Mouse (Mus musculus) testis, adult 2 months (tissue): ENCODE data around the gene Olfr745. TPM values are rescaled to one million over a fixed set of nuclear protein-coding genes. Genes with fewer than 3 reads are reported as not detected.

ENCODE experiments used
- H3K27ac ChIP-seq: fragments of 200-500 bp; 2 replicates; pipeline ENCODE4 v1.5.1; 2012; ENCODE audit warnings: low read depth, low read length; ENCODE audit not compliant: control insufficient read depth, insufficient read depth
- H3K27me3 ChIP-seq: fragments of 200-500 bp; 2 replicates; pipeline ENCODE4 v1.6.1; 2012; ENCODE audit warnings: mild to moderate bottlenecking, low read length, moderate library complexity; ENCODE audit not compliant: control insufficient read depth, insufficient read depth
- H3K36me3 ChIP-seq: fragments of 200-500 bp; 2 replicates; pipeline ENCODE4 v1.6.1; 2012; ENCODE audit warnings: mild to moderate bottlenecking, low read length; ENCODE audit not compliant: control insufficient read depth, insufficient read depth
- H3K4me1 ChIP-seq: fragments of 200-500 bp; 2 replicates; pipeline ENCODE4 v1.6.1; 2012; ENCODE audit warnings: low read length; ENCODE audit not compliant: control insufficient read depth, insufficient read depth
- H3K4me3 ChIP-seq: fragments of 200-500 bp; 2 replicates; pipeline ENCODE4 v1.5.1; 2012; ENCODE audit warnings: low read depth, mild to moderate bottlenecking, low read length, moderate library complexity, mixed read lengths; ENCODE audit not compliant: control insufficient read depth
- CTCF ChIP-seq: fragments of 200-500 bp; IDR thresholded peaks from 2 replicates; pipeline ENCODE4 v1.5.1; 2012; ENCODE audit warnings: low read depth, mild to moderate bottlenecking, inconsistent platforms, low read length, moderate library complexity; ENCODE audit not compliant: control insufficient read depth, insufficient read depth, insufficient replicate concordance
- POLR2A ChIP-seq: fragments of 200-500 bp; IDR thresholded peaks from 2 replicates; pipeline ENCODE4 v1.6.1; 2012; ENCODE audit warnings: low read depth, mild to moderate bottlenecking, inconsistent platforms, low read length, moderate library complexity; ENCODE audit not compliant: control insufficient read depth
- polyA plus RNA-seq: library from polyadenylated mRNA; depleted of rRNA; stranded (reverse); fragments of >200 nt; gene quantifications from 2 replicates; pipeline ENCODE4 v1.2.3, GENCODE M21; 2012; rRNA removed

The Olfr745 gene
- polyA plus RNA-seq: not detected in 2 replicates

GRCm38 (mm10) chr14:50639088-50639487 lies at the start of gene Olfr745:
Gene Olfr745 (plus strand): TSS chr14:50639388.
- H3K27me3 ChIP-seq: no peaks in the 10 kb centered on the region
- H3K4me1 ChIP-seq: no peaks in the 10 kb centered on the region
- no peaks in the 10 kb centered on the region for H3K36me3 ChIP-seq
- TF ChIP-seq POLR2A (no peak), CTCF (no peak)
- no peak within 1 kb of the TSS for H3K4me3 ChIP-seq
- no peak within 1 kb of the TSS for H3K27ac ChIP-seq

- no peak within 1 kb of the TSS for H3K27ac ChIP-seq
- H3K36me3 ChIP-seq: no peaks in the 10 kb centered on the region
- H3K4me3 ChIP-seq: no peak within 1 kb of the TSS
- no peaks in the 10 kb centered on the region for H3K4me1 ChIP-seq
- no peak for TF ChIP-seq POLR2A
- H3K27me3 ChIP-seq: no peaks in the 10 kb centered on the region
Observed at GRCm38 (mm10) chr14:50614579-50614978, 24.6 kb upstream of the Olfr745 start, which contains the start of gene Olfr744. Gene Olfr744 (plus strand): TSS chr14:50614879.

- TF ChIP-seq CTCF: no peak
- no peaks in the 10 kb centered on the region for H3K36me3 ChIP-seq
Observed at GRCm38 (mm10) chr14:50646783-50647182, 7.6 kb downstream of the Olfr745 start, which contains the start of gene Olfr746. Gene Olfr746 (plus strand): TSS chr14:50647083.

GRCm38 (mm10) chr14:50693106-50693505 lies 53.9 kb downstream of the Olfr745 start, which contains the start of gene Olfr747:
Gene Olfr747 (minus strand): TSS chr14:50693206.
- TF ChIP-seq POLR2A (no peak), CTCF (no peak)
- Histone ChIP-seq H3K27ac (no peak within 1 kb of the TSS), H3K4me3 (no peak within 1 kb of the TSS), H3K36me3 (no peaks in the 10 kb centered on the region), H3K27me3 (no peaks in the 10 kb centered on the region), H3K4me1 (no peaks in the 10 kb centered on the region)

More at GRCm38 (mm10) chr14:50646783-50647182, 7.6 kb downstream of the Olfr745 start, which contains the start of gene Olfr746:
- Histone ChIP-seq H3K4me1 (no peaks in the 10 kb centered on the region), H3K27ac (no peak within 1 kb of the TSS), H3K27me3 (no peaks in the 10 kb centered on the region), H3K4me3 (no peak within 1 kb of the TSS)

Other genes starting within 250 kb of the Olfr745 start
- gene Olfr738, start 231.8 kb upstream of the Olfr745 start, polyA plus RNA-seq: 0.11 TPM in 1 of 2 replicates, not detected in the other
- gene Olfr739, start 220.8 kb upstream of the Olfr745 start, polyA plus RNA-seq: not detected in 2 replicates
- not detected in 2 replicates for gene Olfr740, start 193.8 kb upstream of the Olfr745 start, polyA plus RNA-seq
- not detected in 2 replicates for gene Olfr741, start 166.7 kb upstream of the Olfr745 start, polyA plus RNA-seq
- not detected in 2 replicates for gene Olfr742, start 135.8 kb upstream of the Olfr745 start, polyA plus RNA-seq
- 0.04 TPM in 1 of 2 replicates, not detected in the other for gene Olfr743, start 117.5 kb upstream of the Olfr745 start, polyA plus RNA-seq
- gene Olfr744, start 24.5 kb upstream of the Olfr745 start, polyA plus RNA-seq: not detected in 2 replicates
- gene Olfr746, start 7.7 kb downstream of the Olfr745 start, polyA plus RNA-seq: not detected in 2 replicates
- not detected in 2 replicates for gene Olfr747, start 53.8 kb downstream of the Olfr745 start, polyA plus RNA-seq
- not detected in 2 replicates for gene Olfr748, start 68.0 kb downstream of the Olfr745 start, polyA plus RNA-seq
- gene Olfr749, start 105.7 kb downstream of the Olfr745 start, polyA plus RNA-seq: not detected in 2 replicates
- 13.0 and 13.5 TPM in 2 replicates for gene Ttc5, start 146.1 kb downstream of the Olfr745 start, polyA plus RNA-seq
- 7.0 and 7.5 TPM in 2 replicates for gene Ccnb1ip1, start 168.3 kb downstream of the Olfr745 start, polyA plus RNA-seq
- gene Parp2, start 168.5 kb downstream of the Olfr745 start, polyA plus RNA-seq: 10.6 and 13.9 TPM in 2 replicates
- 9.3 and 12.6 TPM in 2 replicates for gene Tep1, start 231.2 kb downstream of the Olfr745 start, polyA plus RNA-seq